Mouse (Mus musculus): ENCODE data around the gene Rasal2. TPM values are rescaled to one million over a fixed set of nuclear protein-coding genes. Genes with fewer than 3 reads are reported as not detected.
"Not testable (repeated sequence)": the region's sequence is repeated elsewhere in the genome, so short reads cannot be mapped to it uniquely, and the experiment has no call there.

Gene Rasal2
- polyA plus RNA-seq, 1 experiment from 2014 or later, result 37.1 TPM

GRCm38 (mm10) chr1:157246779-157247178 lies 165.6 kb downstream of the Rasal2 start:
- Histone ChIP-seq H3K36me3 (ENCODE audit: control insufficient read depth, insufficient read depth, low read length) (no peaks in the 10 kb centered on the region), H3K4me2 (ENCODE audit: low read length) (no peak overlapping the region), H3K4me1 (ENCODE audit: control insufficient read depth, insufficient read depth, low read depth, low read length) (peaks cover 4% of the 10 kb centered on the region; the same call in 1 of the 2 replicates), H3K27ac (ENCODE audit: low read depth, low read length) (no peak overlapping the region), H3K9me3 (ENCODE audit: control insufficient read depth, low read length) (no peaks in the 10 kb centered on the region), H3K27me3 (replicated peaks; ENCODE audit: control insufficient read depth, insufficient read depth, low read length) (no peaks in the 10 kb centered on the region), H3K9ac (ENCODE audit: low read depth, low read length) (no peak overlapping the region), H3K4me3 (ENCODE audit: low read length) (no peak overlapping the region)
- WGBS, result 62% methylated on average over 1 of the region's 1 CpGs
- no peak for ATAC-seq

GRCm38 (mm10) chr1:157244453-157244790 lies 168.0 kb downstream of the Rasal2 start:
- H3K36me3 ChIP-seq (ENCODE audit: control insufficient read depth, insufficient read depth, low read length), result no peaks in the 10 kb centered on the region

GRCm38 (mm10) chr1:157243576-157244452 lies 168.6 kb downstream of the Rasal2 start:
- H3K36me3 ChIP-seq (ENCODE audit: control insufficient read depth, insufficient read depth, low read length), result no peaks in the 10 kb centered on the region
- H3K27me3 ChIP-seq (replicated peaks; ENCODE audit: control insufficient read depth, insufficient read depth, low read length), result no peaks in the 10 kb centered on the region
- peak overlapping the region; percentile 46 for H3K4me3 ChIP-seq (ENCODE audit: low read length)
- ATAC-seq, result peak; percentile 74
- H3K9ac ChIP-seq (ENCODE audit: low read depth, low read length), result peak overlapping the region; percentile 69
- peak overlapping the region; percentile 92 for H3K27ac ChIP-seq (ENCODE audit: low read depth, low read length)
- H3K4me2 ChIP-seq (ENCODE audit: low read length), result peak overlapping the region; percentile 64
- WGBS, result 14% methylated on average over 7 of the region's 7 CpGs
- H3K4me1 ChIP-seq (ENCODE audit: control insufficient read depth, insufficient read depth, low read depth, low read length), result peaks cover 4% of the 10 kb centered on the region; the same call in 1 of the 2 replicates
- no peaks in the 10 kb centered on the region for H3K9me3 ChIP-seq (ENCODE audit: control insufficient read depth, low read length)

More at GRCm38 (mm10) chr1:157244453-157244790, 168.0 kb downstream of the Rasal2 start:
- no peaks in the 10 kb centered on the region for H3K9me3 ChIP-seq (ENCODE audit: control insufficient read depth, low read length)
- peak; percentile 79 for ATAC-seq
- H3K4me2 ChIP-seq (ENCODE audit: low read length), result peak overlapping the region; percentile 64
- H3K27ac ChIP-seq (ENCODE audit: low read depth, low read length), result peak overlapping the region; percentile 92
- H3K27me3 ChIP-seq (replicated peaks; ENCODE audit: control insufficient read depth, insufficient read depth, low read length), result no peaks in the 10 kb centered on the region
- WGBS, result 18% methylated on average over 5 of the region's 5 CpGs
- peak overlapping the region; percentile 46 for H3K4me3 ChIP-seq (ENCODE audit: low read length)
- H3K4me1 ChIP-seq (ENCODE audit: control insufficient read depth, insufficient read depth, low read depth, low read length), result peaks cover 4% of the 10 kb centered on the region; the same call in 1 of the 2 replicates
- peak overlapping the region; percentile 69 for H3K9ac ChIP-seq (ENCODE audit: low read depth, low read length)

- Histone ChIP-seq H3K4me1 (ENCODE audit: control insufficient read depth, insufficient read depth, low read depth, low read length) (peaks cover 4% of the 10 kb centered on the region; the same call in 1 of the 2 replicates), H3K27ac (ENCODE audit: low read depth, low read length) (no peak overlapping the region), H3K36me3 (ENCODE audit: control insufficient read depth, insufficient read depth, low read length) (no peaks in the 10 kb centered on the region), H3K9me3 (ENCODE audit: control insufficient read depth, low read length) (no peaks in the 10 kb centered on the region), H3K4me2 (ENCODE audit: low read length) (no peak overlapping the region), H3K4me3 (ENCODE audit: low read length) (no peak overlapping the region), H3K9ac (ENCODE audit: low read depth, low read length) (no peak overlapping the region), H3K27me3 (replicated peaks; ENCODE audit: control insufficient read depth, insufficient read depth, low read length) (no peaks in the 10 kb centered on the region)
- ATAC-seq, result no peak
- WGBS, result 94% methylated on average over 1 of the region's 1 CpGs
These were observed 172.7 kb downstream of the Rasal2 start for GRCm38 (mm10) chr1:157239687-157240086.

GRCm38 (mm10) chr1:157236650-157237344 lies 175.6 kb downstream of the Rasal2 start:
- not testable (repeated sequence) for H3K4me2 ChIP-seq (ENCODE audit: low read length); H3K9ac ChIP-seq (ENCODE audit: low read depth, low read length)

GRCm38 (mm10) chr1:157233451-157233850 lies 178.9 kb downstream of the Rasal2 start:
- Histone ChIP-seq H3K9ac (ENCODE audit: low read depth, low read length) (no peak overlapping the region), H3K27ac (ENCODE audit: low read depth, low read length) (no peak overlapping the region), H3K9me3 (ENCODE audit: control insufficient read depth, low read length) (no peaks in the 10 kb centered on the region), H3K27me3 (replicated peaks; ENCODE audit: control insufficient read depth, insufficient read depth, low read length) (no peaks in the 10 kb centered on the region), H3K4me3 (ENCODE audit: low read length) (no peak overlapping the region), H3K4me2 (ENCODE audit: low read length) (no peak overlapping the region), H3K4me1 (ENCODE audit: control insufficient read depth, insufficient read depth, low read depth, low read length) (peaks cover 5% of the 10 kb centered on the region), H3K36me3 (ENCODE audit: control insufficient read depth, insufficient read depth, low read length) (no peaks in the 10 kb centered on the region)
- no peak for ATAC-seq
- WGBS, result 87% methylated on average over 2 of the region's 2 CpGs

More at GRCm38 (mm10) chr1:157236650-157237344, 175.6 kb downstream of the Rasal2 start:
- H3K9me3 ChIP-seq (ENCODE audit: control insufficient read depth, low read length); ATAC-seq; H3K4me1 ChIP-seq (ENCODE audit: control insufficient read depth, insufficient read depth, low read depth, low read length); H3K36me3 ChIP-seq (ENCODE audit: control insufficient read depth, insufficient read depth, low read length); H3K4me3 ChIP-seq (ENCODE audit: low read length); H3K27me3 ChIP-seq (replicated peaks; ENCODE audit: control insufficient read depth, insufficient read depth, low read length); H3K27ac ChIP-seq (ENCODE audit: low read depth, low read length): not testable (repeated sequence)
- 98% methylated on average over 4 of the region's 4 CpGs for WGBS

GRCm38 (mm10) chr1:157232372-157232771 lies 180.0 kb downstream of the Rasal2 start:
- Histone ChIP-seq H3K27me3 (replicated peaks; ENCODE audit: control insufficient read depth, insufficient read depth, low read length) (no peaks in the 10 kb centered on the region), H3K4me2 (ENCODE audit: low read length) (no peak overlapping the region), H3K36me3 (ENCODE audit: control insufficient read depth, insufficient read depth, low read length) (no peaks in the 10 kb centered on the region), H3K9ac (ENCODE audit: low read depth, low read length) (no peak overlapping the region), H3K9me3 (ENCODE audit: control insufficient read depth, low read length) (no peaks in the 10 kb centered on the region), H3K4me1 (ENCODE audit: control insufficient read depth, insufficient read depth, low read depth, low read length) (peaks cover 5% of the 10 kb centered on the region), H3K27ac (ENCODE audit: low read depth, low read length) (no peak overlapping the region), H3K4me3 (ENCODE audit: low read length) (no peak overlapping the region)
- ATAC-seq, result no peak
- 70% methylated on average over 4 of the region's 4 CpGs for WGBS

- 11% methylated on average over 8 of the region's 8 CpGs for WGBS
- H3K9ac ChIP-seq (ENCODE audit: low read depth, low read length), result peak overlapping the region; percentile 45
- H3K27ac ChIP-seq (ENCODE audit: low read depth, low read length), result peak overlapping the region; percentile 54; the same call in 1 of the 2 replicates
These were observed 181.4 kb downstream of the Rasal2 start for GRCm38 (mm10) chr1:157231016-157231415.

GRCm38 (mm10) chr1:157230386-157230785 lies 182.0 kb downstream of the Rasal2 start:
- WGBS, result 45% methylated on average over 2 of the region's 2 CpGs
- Histone ChIP-seq H3K9me3 (ENCODE audit: control insufficient read depth, low read length) (no peaks in the 10 kb centered on the region), H3K4me1 (ENCODE audit: control insufficient read depth, insufficient read depth, low read depth, low read length) (peaks cover 5% of the 10 kb centered on the region), H3K27ac (ENCODE audit: low read depth, low read length) (no peak overlapping the region), H3K36me3 (ENCODE audit: control insufficient read depth, insufficient read depth, low read length) (no peaks in the 10 kb centered on the region), H3K27me3 (replicated peaks; ENCODE audit: control insufficient read depth, insufficient read depth, low read length) (no peaks in the 10 kb centered on the region), H3K9ac (ENCODE audit: low read depth, low read length) (no peak overlapping the region), H3K4me3 (ENCODE audit: low read length) (no peak overlapping the region), H3K4me2 (ENCODE audit: low read length) (no peak overlapping the region)
- ATAC-seq, result no peak

More at GRCm38 (mm10) chr1:157231016-157231415, 181.4 kb downstream of the Rasal2 start:
- peak overlapping the region; percentile 20; the same call in 1 of the 2 replicates for H3K4me3 ChIP-seq (ENCODE audit: low read length)
- H3K27me3 ChIP-seq (replicated peaks; ENCODE audit: control insufficient read depth, insufficient read depth, low read length), result no peaks in the 10 kb centered on the region
- peak; percentile 72 for ATAC-seq
- H3K9me3 ChIP-seq (ENCODE audit: control insufficient read depth, low read length), result no peaks in the 10 kb centered on the region
- peaks cover 5% of the 10 kb centered on the region for H3K4me1 ChIP-seq (ENCODE audit: control insufficient read depth, insufficient read depth, low read depth, low read length)
- peak overlapping the region; percentile 47 for H3K4me2 ChIP-seq (ENCODE audit: low read length)
- H3K36me3 ChIP-seq (ENCODE audit: control insufficient read depth, insufficient read depth, low read length), result no peaks in the 10 kb centered on the region
